ENCODE assay signal across 8 mouse cellular contexts in genomic region chr9:13246815-13247638, GRCm38 (mm10). TPM values are rescaled to one million over a fixed set of nuclear protein-coding genes. Genes with fewer than 3 reads are reported as not detected.
DNase-seq lines count a peak whose midpoint lies in the region; ATAC-seq lines count a peak whose summit lies in the region.

TSS of gene Ccdc82 (plus strand) at chr9:13246955.

- peak within 1 kb of the TSS; percentile 60 for H3K4me3 ChIP-seq in intestine, embryonic 14.5 days (ENCODE audit: low read depth, low read length)

- intact Hi-C loops in gastrocnemius, postnatal 14 days (cut with DNase I; ENCODE audit: low total_unique reads), result no loop called here
- intact Hi-C loops in left cerebral cortex, postnatal 14 days (cut with DNase I), result loop anchor here (5.0 kb wide), 1 partner anchor 580 kb away; the partner anchor contains the start of genes Cep57 and Fam76b

- peak; percentile 98 for ATAC-seq in intestine, embryonic 14.5 days (replicated peaks; ENCODE audit: low FRiP score, low TSS enrichment, low read depth)

- H3K9ac ChIP-seq in intestine, embryonic 14.5 days (ENCODE audit: low read length), result peak within 1 kb of the TSS; percentile 63

- peak within 1 kb of the TSS; percentile 86 for H3K4me2 ChIP-seq in intestine, embryonic 14.5 days (ENCODE audit: low read length)

- H3K36me3 ChIP-seq in intestine, embryonic 14.5 days (ENCODE audit: control insufficient read depth, insufficient read depth, low read length), result no peaks in the 10 kb centered on the region

- peak within 1 kb of the TSS; percentile 75 for H3K27ac ChIP-seq in intestine, embryonic 14.5 days (ENCODE audit: low read depth)

- no peaks in the 10 kb centered on the region for H3K27me3 ChIP-seq in intestine, embryonic 14.5 days (replicated peaks; ENCODE audit: control insufficient read depth, insufficient read depth, low read length)

- no peaks in the 10 kb centered on the region for H3K9me3 ChIP-seq in intestine, embryonic 14.5 days (ENCODE audit: control insufficient read depth, low read length)

- peak; percentile 87 for DNase-seq in adipocyte (ENCODE audit: low spot score)
- peak; percentile 88 for DNase-seq in embryo, embryonic 10 days (ENCODE audit: low spot score)
- peak; percentile 96 for DNase-seq in gastrocnemius, postnatal 14 days
- DNase-seq in intestine, embryonic 14.5 days (ENCODE audit: low spot score), result peak; percentile 91
- DNase-seq in left cerebral cortex, postnatal 14 days (ENCODE audit: low spot score in 2 of 2), result peak; percentile 55 to 78
- peak; percentile 92 for DNase-seq in mesoderm, embryonic 11.5 days (ENCODE audit: low read depth, low spot score)
- DNase-seq in right cerebral cortex, postnatal 36 days (ENCODE audit: low spot score in 2 of 2), result peak; percentile 62 to 65
- peak; percentile 96 for DNase-seq in yolk sac, embryonic 10.5 days (ENCODE audit: low spot score)

- 4% methylated on average over 27 of the region's 39 CpGs for WGBS in intestine, embryonic 14.5 days

- H3K4me1 ChIP-seq in intestine, embryonic 14.5 days (replicated peaks; ENCODE audit: control insufficient read depth, insufficient read depth, low read length), result peaks cover 3% of the 10 kb centered on the region; the same call in 1 of the 2 replicates

RNA-seq across cellular contexts. Expression of gene Ccdc82, which starts in this region (rescaled TPM):
- total RNA-seq in gastrocnemius, postnatal 14 days (2021), result 1 to 10 TPM; 3.4 to 4.3 TPM
- polyA plus RNA-seq in intestine, embryonic 14.5 days (2014; fragmentation: Nextera tagmentation; extraction: Ambion mirVana), result 10.2 and 11.2 TPM in 2 replicates
- 1 to 10 TPM; 9.4 to 9.9 TPM for total RNA-seq in left cerebral cortex, postnatal 14 days (2021)

Comparison
In these comparisons a context has a peak if more than half of its experiments do, and no peak if none do; other contexts are left out.
1. Peak in every context shown above with its lines: DNase-seq, ATAC-seq, H3K4me3 ChIP-seq and H3K27ac ChIP-seq.